Comparison of ENCODE assay signal across 8 mouse cellular contexts in genomic region chr1:59684819-59685755, GRCm38 (mm10). TPM values are rescaled to one million over a fixed set of nuclear protein-coding genes. Genes with fewer than 3 reads are reported as not detected.
DNase-seq lines count a peak whose midpoint lies in the region; ATAC-seq lines count a peak whose summit lies in the region.

Nop58 (plus strand) TSS chr1:59684971.

- no peaks in the 10 kb centered on the region for H3K36me3 ChIP-seq in hindbrain, embryonic 11.5 days (ENCODE audit: control insufficient read depth, insufficient read depth, low read length)

- peak; percentile 96 for ATAC-seq in hindbrain, embryonic 11.5 days (ENCODE audit: low FRiP score)

- H3K27ac ChIP-seq in hindbrain, embryonic 11.5 days (ENCODE audit: low read depth, low read length) = no peak within 1 kb of the TSS; the same call in 1 of the 2 replicates

- no peaks in the 10 kb centered on the region for H3K9me3 ChIP-seq in hindbrain, embryonic 11.5 days (ENCODE audit: control insufficient read depth, low read length)

- H3K4me2 ChIP-seq in hindbrain, embryonic 11.5 days (replicated peaks; ENCODE audit: low read depth, low read length) = peak within 1 kb of the TSS; percentile 74

- WGBS in hindbrain, embryonic 11.5 days = under 1% methylated on average over 49 of the region's 49 CpGs

- no peaks in the 10 kb centered on the region for H3K27me3 ChIP-seq in hindbrain, embryonic 11.5 days (ENCODE audit: control insufficient read depth, insufficient read depth, low read length)

- H3K4me1 ChIP-seq in hindbrain, embryonic 11.5 days (replicated peaks; ENCODE audit: control insufficient read depth, insufficient read depth, low read length) = 0 out of 2 replicates have a peak, but pooled peaks cover 2% of the 10 kb centered on the region

- peak; percentile 93 for DNase-seq in Muller cell, postnatal 12 days (ENCODE audit: inconsistent ontology term)
- DNase-seq in cerebellum, adult 9-11 months = peak; percentile 93
- peak; percentile 94 to 96 for DNase-seq in frontal cortex, adult 2 months (ENCODE audit: extremely low spot score in 1 of 2, low spot score in 1 of 2)
- peak; percentile 93 for DNase-seq in hindbrain, embryonic 11.5 days (ENCODE audit: low spot score)
- peak; percentile 78 to 82 for DNase-seq in layer of hippocampus, postnatal 10 days (ENCODE audit: low spot score in 2 of 2)
- peak; percentile 94 for DNase-seq in lung, postnatal 10 days
- DNase-seq in ovary, postnatal 36 days (ENCODE audit: low spot score) = peak; percentile 79
- peak; percentile 84 for DNase-seq in thymus, postnatal 25 days

- H3K4me3 ChIP-seq in hindbrain, embryonic 11.5 days (ENCODE audit: low read depth, low read length) = peak within 1 kb of the TSS; percentile 69

- peak within 1 kb of the TSS; percentile 66 for H3K9ac ChIP-seq in hindbrain, embryonic 11.5 days (ENCODE audit: low read depth, low read length)

RNA-seq across cellular contexts. Expression of gene Nop58, which starts in this region (rescaled TPM):
- 20.2 and 25.2 TPM in 2 replicates for polyA plus RNA-seq in frontal cortex, adult 2 months (2012; rRNA removed)
- 271 and 284 TPM in 2 replicates for polyA plus RNA-seq in hindbrain, embryonic 11.5 days (2014; fragmentation: Nextera tagmentation; extraction: Ambion mirVana)
- 10 to 100 TPM; 82.6 to 91.4 TPM for total RNA-seq in layer of hippocampus, postnatal 10 days (2021)

Comparison
In these comparisons a context has a peak if more than half of its experiments do, and no peak if none do; other contexts are left out.
1. RNA of gene Nop58 (polyA plus RNA-seq): 271 to 284 TPM in hindbrain, embryonic 11.5 days; 20.2 to 25.2 TPM in frontal cortex, adult 2 months; every median in the first group is over 10 times any median in the second.
2. Peak in every context shown above with its lines, with median percentiles within 50 percentile points of each other: DNase-seq.